Mouse (Mus musculus): ENCODE measurements around the gene Acaa1a. TPM values are rescaled to one million over a fixed set of nuclear protein-coding genes. Genes with fewer than 3 reads are reported as not detected.
"Not testable (repeated sequence)": the region's sequence is repeated elsewhere in the genome, so short reads cannot be mapped to it uniquely, and the experiment has no call there.

Acaa1a gene
- polyA plus RNA-seq, 1 experiment from 2014 or later = 89.4 TPM

GRCm38 (mm10) chr9:119361416-119361815 is 21.9 kb downstream of the Acaa1a start:
- Histone ChIP-seq H3K36me3 (ENCODE audit: control insufficient read depth, insufficient read depth, low read length) (no peaks in the 10 kb centered on the region), H3K4me2 (ENCODE audit: low read length) (no peak overlapping the region), H3K9ac (ENCODE audit: low read length) (no peak overlapping the region), H3K4me1 (replicated peaks; ENCODE audit: control insufficient read depth, insufficient read depth, low read length) (no peaks in the 10 kb centered on the region), H3K27me3 (replicated peaks; ENCODE audit: control insufficient read depth, insufficient read depth, low read length) (no peaks in the 10 kb centered on the region), H3K27ac (ENCODE audit: low read depth) (no peak overlapping the region), H3K4me3 (ENCODE audit: low read depth, low read length) (no peak overlapping the region), H3K9me3 (ENCODE audit: control insufficient read depth, low read length) (no peaks in the 10 kb centered on the region)
- DNase-seq (ENCODE audit: low spot score) (no peak), ATAC-seq (replicated peaks; ENCODE audit: low FRiP score, low TSS enrichment, low read depth) (no peak)
- WGBS = 90% methylated on average over 5 of the region's 5 CpGs

GRCm38 (mm10) chr9:119363229-119363628 is 23.8 kb downstream of the Acaa1a start:
- H3K9ac ChIP-seq (ENCODE audit: low read length) = no peak overlapping the region
- H3K4me3 ChIP-seq (ENCODE audit: low read depth, low read length) = no peak overlapping the region
- H3K27me3 ChIP-seq (replicated peaks; ENCODE audit: control insufficient read depth, insufficient read depth, low read length) = no peaks in the 10 kb centered on the region
- no peaks in the 10 kb centered on the region for H3K36me3 ChIP-seq (ENCODE audit: control insufficient read depth, insufficient read depth, low read length)
- no peak overlapping the region for H3K4me2 ChIP-seq (ENCODE audit: low read length)
- H3K4me1 ChIP-seq (replicated peaks; ENCODE audit: control insufficient read depth, insufficient read depth, low read length) = no peaks in the 10 kb centered on the region
- ATAC-seq (replicated peaks; ENCODE audit: low FRiP score, low TSS enrichment, low read depth) (no peak), DNase-seq (ENCODE audit: low spot score) (no peak)
- no peak overlapping the region for H3K27ac ChIP-seq (ENCODE audit: low read depth)
- no peaks in the 10 kb centered on the region for H3K9me3 ChIP-seq (ENCODE audit: control insufficient read depth, low read length)
- 80% methylated on average over 12 of the region's 12 CpGs for WGBS

DNA sequence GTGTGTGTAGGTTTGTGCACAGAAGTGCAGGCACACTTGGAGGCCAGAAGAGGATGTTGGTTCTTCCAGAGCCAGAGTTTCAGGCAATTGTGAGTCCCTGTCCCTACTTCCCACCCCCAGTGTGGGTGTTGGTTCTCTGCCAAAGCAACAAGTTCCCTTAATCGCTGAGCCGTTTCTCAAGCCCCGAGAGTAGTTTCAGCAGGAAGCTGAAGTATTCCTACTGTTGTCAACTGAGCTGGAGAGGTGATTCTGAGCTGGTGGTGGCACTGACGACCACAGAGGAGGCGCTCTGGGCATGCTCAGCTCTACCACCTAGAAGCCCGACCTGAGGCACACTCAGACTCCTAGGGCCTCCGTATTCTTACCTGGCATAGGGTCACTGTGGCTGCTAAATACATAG is 25.8 kb downstream of the Acaa1a start, which contains the start of gene Slc22a14:
Gene Slc22a14 (minus strand): TSS at position 270 of the 400 bp plus-strand sequence.
- no peak for ATAC-seq (replicated peaks; ENCODE audit: low FRiP score, low TSS enrichment, low read depth)
- no peak within 1 kb of the TSS for H3K9ac ChIP-seq (ENCODE audit: low read length)
- no peak within 1 kb of the TSS for H3K4me3 ChIP-seq (ENCODE audit: low read depth, low read length)
- H3K4me2 ChIP-seq (ENCODE audit: low read length) = no peak within 1 kb of the TSS
- no peaks in the 10 kb centered on the region for H3K4me1 ChIP-seq (replicated peaks; ENCODE audit: control insufficient read depth, insufficient read depth, low read length)
- WGBS = 74% methylated on average over 7 of the region's 7 CpGs
- H3K27me3 ChIP-seq (replicated peaks; ENCODE audit: control insufficient read depth, insufficient read depth, low read length) = no peaks in the 10 kb centered on the region
- peaks cover 3% of the 10 kb centered on the region; the same call in 1 of the 2 replicates for H3K36me3 ChIP-seq (ENCODE audit: control insufficient read depth, insufficient read depth, low read length)
- no peaks in the 10 kb centered on the region for H3K9me3 ChIP-seq (ENCODE audit: control insufficient read depth, low read length)
- H3K27ac ChIP-seq (ENCODE audit: low read depth) = no peak within 1 kb of the TSS
- DNase-seq (ENCODE audit: low spot score) = no peak

DNA sequence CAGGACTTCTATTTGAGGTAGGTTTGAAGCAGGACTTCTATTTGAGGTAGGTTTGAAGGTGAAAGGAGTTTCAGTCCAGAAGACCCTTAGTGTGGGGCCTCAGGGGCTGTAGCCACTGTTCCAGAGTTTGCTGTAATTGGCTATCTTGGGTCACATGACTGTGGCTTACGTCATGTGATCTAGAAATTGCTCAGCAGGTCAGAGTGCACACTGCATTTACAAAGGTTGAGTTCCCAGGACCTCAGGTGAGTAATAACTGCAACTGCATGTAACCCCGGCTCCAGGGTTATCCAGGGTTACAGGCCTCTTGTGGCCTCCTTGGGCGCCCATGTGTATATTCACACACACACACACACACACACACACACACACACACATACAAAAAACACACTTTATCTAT is 28.9 kb downstream of the Acaa1a start:
- Histone ChIP-seq H3K9ac (ENCODE audit: low read length) (no peak overlapping the region), H3K4me1 (replicated peaks; ENCODE audit: control insufficient read depth, insufficient read depth, low read length) (no peaks in the 10 kb centered on the region), H3K4me3 (ENCODE audit: low read depth, low read length) (no peak overlapping the region), H3K36me3 (ENCODE audit: control insufficient read depth, insufficient read depth, low read length) (peaks cover 3% of the 10 kb centered on the region; the same call in 1 of the 2 replicates), H3K27ac (ENCODE audit: low read depth) (no peak overlapping the region), H3K4me2 (ENCODE audit: low read length) (no peak overlapping the region), H3K27me3 (replicated peaks; ENCODE audit: control insufficient read depth, insufficient read depth, low read length) (no peaks in the 10 kb centered on the region), H3K9me3 (ENCODE audit: control insufficient read depth, low read length) (no peaks in the 10 kb centered on the region)
- no peak for ATAC-seq (replicated peaks; ENCODE audit: low FRiP score, low TSS enrichment, low read depth)
- DNase-seq (ENCODE audit: low spot score) = no peak
- WGBS = 78% methylated on average over 3 of the region's 3 CpGs

GRCm38 (mm10) chr9:119370770-119371169 is 31.3 kb downstream of the Acaa1a start:
- H3K4me2 ChIP-seq (ENCODE audit: low read length); H3K9ac ChIP-seq (ENCODE audit: low read length); H3K9me3 ChIP-seq (ENCODE audit: control insufficient read depth, low read length); H3K27ac ChIP-seq (ENCODE audit: low read depth); H3K36me3 ChIP-seq (ENCODE audit: control insufficient read depth, insufficient read depth, low read length); H3K27me3 ChIP-seq (replicated peaks; ENCODE audit: control insufficient read depth, insufficient read depth, low read length); DNase-seq (ENCODE audit: low spot score); H3K4me1 ChIP-seq (replicated peaks; ENCODE audit: control insufficient read depth, insufficient read depth, low read length); H3K4me3 ChIP-seq (ENCODE audit: low read depth, low read length); ATAC-seq (replicated peaks; ENCODE audit: low FRiP score, low TSS enrichment, low read depth): not testable (repeated sequence)
- WGBS = 72% methylated on average over 4 of the region's 4 CpGs

GRCm38 (mm10) chr9:119371251-119371650 is 31.8 kb downstream of the Acaa1a start:
- WGBS = 64% methylated on average over 4 of the region's 4 CpGs
- ATAC-seq (replicated peaks; ENCODE audit: low FRiP score, low TSS enrichment, low read depth) (no peak), DNase-seq (ENCODE audit: low spot score) (no peak)
- Histone ChIP-seq H3K4me3 (ENCODE audit: low read depth, low read length) (no peak overlapping the region), H3K9ac (ENCODE audit: low read length) (no peak overlapping the region), H3K27me3 (replicated peaks; ENCODE audit: control insufficient read depth, insufficient read depth, low read length) (no peaks in the 10 kb centered on the region), H3K4me1 (replicated peaks; ENCODE audit: control insufficient read depth, insufficient read depth, low read length) (no peaks in the 10 kb centered on the region), H3K9me3 (ENCODE audit: control insufficient read depth, low read length) (no peaks in the 10 kb centered on the region), H3K27ac (ENCODE audit: low read depth) (no peak overlapping the region), H3K36me3 (ENCODE audit: control insufficient read depth, insufficient read depth, low read length) (peaks cover 3% of the 10 kb centered on the region; the same call in 1 of the 2 replicates), H3K4me2 (ENCODE audit: low read length) (no peak overlapping the region)

DNA sequence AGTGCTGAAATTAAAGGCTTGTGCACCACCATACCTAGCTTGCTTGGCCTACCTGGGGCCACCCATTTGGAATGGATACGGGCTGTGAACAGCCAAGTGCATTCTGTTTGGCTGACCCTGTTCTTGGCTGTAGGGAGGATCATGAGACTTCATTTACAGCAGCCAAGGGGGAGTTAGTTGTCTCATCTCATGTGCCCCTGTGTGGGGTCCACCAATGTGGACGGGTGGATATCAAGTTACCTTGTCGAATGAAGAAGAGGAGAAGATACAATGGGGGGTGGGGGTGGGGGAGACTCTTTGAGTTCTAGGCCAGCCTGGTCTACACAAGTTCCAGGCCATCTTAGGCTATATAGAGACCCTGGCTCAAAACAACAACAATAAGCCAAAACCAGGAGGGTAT is 35.5 kb downstream of the Acaa1a start:
- no peak for ATAC-seq (replicated peaks; ENCODE audit: low FRiP score, low TSS enrichment, low read depth)
- DNase-seq (ENCODE audit: low spot score) = no peak
- Histone ChIP-seq H3K4me2 (ENCODE audit: low read length) (no peak overlapping the region), H3K36me3 (ENCODE audit: control insufficient read depth, insufficient read depth, low read length) (no peaks in the 10 kb centered on the region), H3K27me3 (replicated peaks; ENCODE audit: control insufficient read depth, insufficient read depth, low read length) (no peaks in the 10 kb centered on the region), H3K4me1 (replicated peaks; ENCODE audit: control insufficient read depth, insufficient read depth, low read length) (no peaks in the 10 kb centered on the region), H3K9me3 (ENCODE audit: control insufficient read depth, low read length) (no peaks in the 10 kb centered on the region), H3K27ac (ENCODE audit: low read depth) (no peak overlapping the region), H3K4me3 (ENCODE audit: low read depth, low read length) (no peak overlapping the region), H3K9ac (ENCODE audit: low read length) (no peak overlapping the region)
- WGBS = 74% methylated on average over 3 of the region's 3 CpGs

- Histone ChIP-seq H3K27ac (ENCODE audit: low read depth) (no peak overlapping the region), H3K9ac (ENCODE audit: low read length) (no peak overlapping the region), H3K9me3 (ENCODE audit: control insufficient read depth, low read length) (no peaks in the 10 kb centered on the region), H3K4me1 (replicated peaks; ENCODE audit: control insufficient read depth, insufficient read depth, low read length) (no peaks in the 10 kb centered on the region), H3K4me3 (ENCODE audit: low read depth, low read length) (no peak overlapping the region), H3K4me2 (ENCODE audit: low read length) (no peak overlapping the region), H3K36me3 (ENCODE audit: control insufficient read depth, insufficient read depth, low read length) (no peaks in the 10 kb centered on the region), H3K27me3 (replicated peaks; ENCODE audit: control insufficient read depth, insufficient read depth, low read length) (no peaks in the 10 kb centered on the region)
- ATAC-seq (replicated peaks; ENCODE audit: low FRiP score, low TSS enrichment, low read depth) (no peak), DNase-seq (ENCODE audit: low spot score) (no peak)
- 75% methylated on average over 6 of the region's 6 CpGs for WGBS
Measured at GRCm38 (mm10) chr9:119375556-119375955, 36.1 kb downstream of the Acaa1a start.

DNA sequence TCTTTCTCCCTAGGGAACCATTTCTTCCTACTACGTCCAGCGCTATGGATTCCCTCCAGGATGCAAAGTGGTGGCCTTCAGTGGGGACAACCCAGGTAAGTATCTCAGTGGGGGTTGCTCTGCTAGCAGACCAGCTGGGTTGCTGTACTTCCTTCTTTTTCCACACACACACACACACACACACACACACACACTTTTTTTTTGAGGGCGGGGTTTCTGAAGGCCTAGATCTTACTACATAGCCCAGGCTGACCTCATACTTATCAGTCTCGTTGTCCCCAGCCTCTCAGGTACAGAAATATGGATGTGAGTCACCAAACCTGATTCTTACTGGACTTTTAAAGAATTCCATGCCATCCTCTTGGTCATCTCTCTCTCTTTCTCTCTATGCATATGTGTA is 38.8 kb downstream of the Acaa1a start:
- Histone ChIP-seq H3K27me3 (replicated peaks; ENCODE audit: control insufficient read depth, insufficient read depth, low read length) (no peaks in the 10 kb centered on the region), H3K4me1 (replicated peaks; ENCODE audit: control insufficient read depth, insufficient read depth, low read length) (no peaks in the 10 kb centered on the region), H3K27ac (ENCODE audit: low read depth) (no peak overlapping the region), H3K9me3 (ENCODE audit: control insufficient read depth, low read length) (no peaks in the 10 kb centered on the region), H3K36me3 (ENCODE audit: control insufficient read depth, insufficient read depth, low read length) (no peaks in the 10 kb centered on the region), H3K4me2 (ENCODE audit: low read length) (no peak overlapping the region), H3K4me3 (ENCODE audit: low read depth, low read length) (no peak overlapping the region), H3K9ac (ENCODE audit: low read length) (no peak overlapping the region)
- no peak for ATAC-seq (replicated peaks; ENCODE audit: low FRiP score, low TSS enrichment, low read depth)
- WGBS = 87% methylated on average over 4 of the region's 4 CpGs
- DNase-seq (ENCODE audit: low spot score) = no peak

Measured in intestine, embryonic 14.5 days (tissue).